Mouse (Mus musculus): Measurements from ENCODE around the gene Wdfy1.

GRCm38 (mm10) chr1:79734794-79735193, 41.1 kb downstream of the Wdfy1 start:
- TF ChIP-seq TAL1 (IDR thresholded peaks at IDR 0.05; ENCODE audit: low read length) (no peak), GATA1 (IDR thresholded peaks at IDR 0.05; ENCODE audit: low read length) (no peak)
